Mouse (Mus musculus) c-Kit-positive CD71-negative TER-119-negative erythroid progenitor cells, embryonic 14.5 days (primary cell): ENCODE results near the gene Pdcd11.

Experiments
- DNase-seq: peaks from one replicate; pipeline ENCODE4 v3.0.0-alpha.2; 2013; ENCODE audit warnings: low read depth

The Pdcd11 gene

DNA sequence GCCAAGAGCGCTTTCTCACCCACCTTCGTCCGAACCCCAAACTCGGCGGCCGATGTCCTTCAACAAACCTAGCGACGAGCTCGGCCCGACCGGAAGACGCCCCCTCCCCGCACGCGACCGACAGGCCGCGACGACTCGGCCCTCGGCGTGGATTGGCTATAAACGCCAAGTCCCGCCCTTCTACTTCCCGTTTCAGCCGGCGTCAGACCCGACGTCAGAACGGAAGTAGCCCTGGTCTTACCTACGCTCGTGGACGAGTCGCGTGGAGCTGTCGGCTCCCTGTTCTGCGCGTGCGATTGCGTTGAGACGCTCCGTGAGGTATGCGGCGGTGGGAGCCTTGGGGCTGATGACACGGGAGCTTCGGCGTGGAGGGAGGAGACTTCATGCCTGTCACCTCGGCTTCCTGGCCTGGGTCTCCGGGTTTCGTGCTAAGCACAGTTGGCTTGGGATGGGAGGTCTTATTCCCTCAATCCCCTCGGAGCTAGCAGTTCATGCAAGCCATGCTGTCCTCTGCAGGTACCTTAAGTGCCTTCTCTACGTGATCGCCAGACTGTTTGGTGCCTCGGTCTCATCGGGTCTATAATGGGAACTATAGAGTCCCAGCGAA, at the start of gene Pdcd11, which contains the start of gene Usmg5:
TSS of gene Pdcd11 (plus strand) at position 219 of the 607 bp plus-strand sequence.
TSS of gene Usmg5 (minus strand) at position 98 of the 607 bp plus-strand sequence.
- peak; percentile 90 for DNase-seq

DNA sequence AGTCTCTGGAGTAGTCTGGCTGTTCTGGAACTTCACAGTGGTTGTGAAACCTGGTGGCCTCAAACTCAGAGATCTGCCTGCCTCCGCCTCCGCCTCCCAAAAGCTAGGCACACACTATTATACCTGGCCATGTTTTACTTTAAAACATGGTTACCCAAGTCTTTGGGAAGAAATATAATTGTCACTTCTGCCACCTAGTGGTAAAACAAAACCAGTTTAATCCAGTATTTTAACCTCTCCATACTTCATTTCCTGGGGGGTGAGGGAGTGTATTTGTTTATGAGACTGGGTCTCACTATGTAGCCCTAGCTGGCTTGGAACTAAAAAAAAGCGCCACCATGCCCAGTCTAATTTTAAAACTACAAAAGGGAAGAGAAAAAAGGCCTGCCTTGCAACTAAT, 47.0 kb upstream of the Pdcd11 start:
- no peak for DNase-seq

DNA sequence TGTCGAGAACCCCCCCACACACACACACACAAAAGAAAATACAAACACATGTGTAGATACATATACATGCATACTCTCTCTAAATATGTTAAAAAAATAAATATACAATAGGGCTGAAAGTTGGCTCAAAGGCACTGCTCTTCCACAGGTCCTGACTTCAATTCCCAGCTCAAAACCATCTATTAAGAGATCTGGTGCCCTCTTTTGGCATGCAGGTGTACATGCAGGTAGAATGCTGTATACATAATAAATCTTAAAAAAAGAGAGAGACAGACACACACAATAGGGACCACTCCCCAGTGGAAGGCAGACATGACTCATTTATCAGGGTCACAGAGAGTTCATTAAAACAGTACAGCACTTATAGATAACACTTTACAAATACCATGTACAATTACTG, 44.2 kb upstream of the Pdcd11 start:
- no peak for DNase-seq

DNA sequence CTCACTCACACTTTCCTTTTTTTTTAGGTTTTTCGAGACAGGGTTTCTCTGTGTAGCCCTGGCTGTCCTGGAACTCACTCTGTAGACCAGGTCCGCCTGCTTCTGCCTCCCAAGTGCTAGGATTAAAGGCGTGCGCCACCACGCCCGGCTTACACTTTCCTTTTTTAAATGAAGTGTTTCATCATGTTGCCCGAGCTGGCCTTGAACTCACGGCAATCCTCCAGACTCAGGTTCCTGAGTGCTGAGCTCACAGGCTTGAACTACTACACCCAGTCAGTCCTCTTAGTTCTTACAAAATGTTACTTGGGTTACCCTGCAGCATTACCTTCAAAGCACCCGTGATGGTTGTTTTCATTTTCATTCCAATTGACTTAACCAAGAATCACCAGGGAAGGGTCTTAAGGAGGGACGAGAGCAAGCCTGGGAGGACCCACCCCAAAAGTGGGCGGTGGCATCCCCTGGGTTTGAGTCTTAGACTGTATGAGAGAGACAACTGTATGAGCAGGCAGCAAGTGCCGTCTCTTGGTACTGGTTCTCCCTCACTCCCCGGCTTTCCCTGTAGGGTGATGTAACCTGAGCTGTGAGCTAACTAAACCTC, 43.2 kb upstream of the Pdcd11 start:
- DNase-seq, result no peak

DNA sequence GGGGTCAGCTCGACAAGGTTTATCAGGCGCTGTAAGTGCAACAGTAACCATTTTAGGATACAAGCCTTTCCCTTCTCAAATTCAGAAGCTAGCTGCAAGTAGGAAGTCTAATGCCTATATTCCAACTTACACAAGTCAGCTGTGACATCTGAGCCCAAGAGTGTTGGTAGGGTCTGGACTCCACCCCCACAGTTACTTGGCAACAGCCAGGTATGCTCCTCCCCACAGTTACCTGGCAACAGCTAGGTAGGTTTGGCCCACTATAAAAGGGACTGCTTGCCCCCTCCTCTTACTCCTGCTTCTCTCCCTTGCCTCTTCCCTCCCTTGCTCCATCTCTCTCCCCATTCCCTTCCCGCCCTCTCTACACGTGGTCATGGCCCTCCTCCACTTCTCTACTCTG, 41.5 kb upstream of the Pdcd11 start:
- DNase-seq, result no peak

DNA sequence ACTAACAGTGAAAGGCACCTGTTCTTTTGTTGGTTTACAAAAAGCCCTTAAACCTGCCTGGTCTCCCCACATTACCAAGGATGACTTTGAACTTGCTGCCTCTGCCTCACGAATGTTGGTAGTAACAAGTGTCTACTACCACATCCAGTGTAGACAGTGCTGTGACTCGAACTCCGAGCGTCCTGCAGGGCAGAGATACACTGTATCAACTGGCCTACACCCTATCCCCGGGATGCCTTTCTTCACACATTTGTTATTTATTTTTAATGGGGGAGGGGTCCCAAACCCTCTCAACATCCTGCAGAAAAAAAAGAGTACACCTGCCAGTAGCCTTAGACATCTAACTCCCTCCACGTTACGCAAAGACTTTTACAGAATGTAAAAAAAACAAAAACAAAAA, 40.7 kb upstream of the Pdcd11 start:
- DNase-seq, result no peak

DNA sequence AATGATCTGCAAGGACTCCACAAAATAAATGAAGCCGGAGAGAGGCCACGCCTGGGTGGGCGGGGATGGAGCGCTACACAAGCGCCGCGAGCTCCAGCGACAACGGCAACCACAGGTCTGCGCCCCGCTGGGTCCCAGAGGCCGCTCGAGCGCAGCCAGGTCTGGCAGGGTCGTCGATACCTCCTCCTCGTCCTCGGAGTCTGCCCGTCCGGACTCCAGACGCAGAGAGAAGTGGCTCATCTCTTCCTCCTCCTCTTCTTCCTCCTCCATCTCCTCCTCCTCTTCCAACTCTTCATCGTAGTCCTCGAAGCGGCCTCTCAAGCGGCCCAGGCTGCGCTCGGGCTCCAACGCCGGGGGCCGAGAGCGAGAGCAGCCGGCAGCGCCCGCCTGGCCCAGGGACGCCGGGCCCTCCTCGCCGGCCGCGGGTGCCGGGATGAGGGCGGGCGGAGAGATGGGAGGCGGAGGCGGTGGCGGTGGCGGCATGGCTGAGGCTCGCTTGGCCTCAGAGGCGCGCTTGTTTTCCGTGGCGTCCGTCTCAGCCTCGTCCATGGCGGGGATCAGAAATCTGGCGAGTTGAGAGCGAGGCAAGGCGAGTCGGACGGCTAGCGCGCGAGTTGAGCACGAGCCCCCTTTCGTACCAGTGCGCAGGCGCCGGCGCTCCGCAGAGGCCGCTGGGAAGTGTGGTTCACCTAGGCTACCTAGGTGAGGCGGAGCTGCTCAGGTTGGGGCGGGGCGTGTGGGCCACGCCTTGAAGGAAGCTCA, 40.1 kb upstream of the Pdcd11 start, which contains the start of gene Pcgf6:
TSS of gene Pcgf6 (minus strand) at position 636 of the 762 bp plus-strand sequence.
- DNase-seq, result peak; percentile 58

DNA sequence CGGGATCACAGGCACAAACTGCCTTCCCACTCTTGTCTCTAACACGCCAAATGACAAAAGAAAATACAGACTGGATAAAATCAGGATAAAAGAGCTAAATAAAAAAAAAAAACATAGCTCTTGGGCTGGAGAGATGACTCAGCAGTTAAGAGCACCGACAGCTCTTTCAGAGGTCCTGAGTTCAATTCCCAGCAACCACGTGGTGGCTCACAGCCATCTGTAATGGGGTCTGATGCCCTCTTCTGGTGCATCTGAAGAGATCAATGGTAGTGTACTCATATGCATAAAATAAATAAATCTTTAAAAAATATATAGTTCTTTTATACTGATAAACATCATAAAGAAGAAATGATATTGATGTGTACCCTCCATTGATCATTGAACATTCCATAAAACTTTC, 37.6 kb upstream of the Pdcd11 start:
- no peak for DNase-seq

DNA sequence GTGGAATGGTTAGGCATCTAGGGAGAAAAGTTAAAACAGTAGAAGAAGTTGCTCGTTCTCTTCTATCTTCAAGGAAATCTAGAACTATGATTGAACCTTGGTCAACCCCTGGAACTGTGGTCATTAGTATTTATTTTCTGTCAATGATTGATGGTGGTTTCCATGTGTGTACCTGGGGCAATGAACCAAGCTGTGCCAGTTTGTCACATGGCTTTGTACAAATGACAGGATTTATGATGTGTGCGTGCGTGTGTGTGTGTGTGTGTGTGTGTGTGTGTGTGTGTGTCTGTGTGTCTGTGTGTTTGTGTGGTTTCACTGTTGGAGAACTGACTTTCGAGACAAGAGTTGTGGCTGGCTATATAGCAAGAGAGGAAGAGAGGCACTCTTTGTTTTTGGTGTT, 37.1 kb upstream of the Pdcd11 start:
- no peak for DNase-seq

DNA sequence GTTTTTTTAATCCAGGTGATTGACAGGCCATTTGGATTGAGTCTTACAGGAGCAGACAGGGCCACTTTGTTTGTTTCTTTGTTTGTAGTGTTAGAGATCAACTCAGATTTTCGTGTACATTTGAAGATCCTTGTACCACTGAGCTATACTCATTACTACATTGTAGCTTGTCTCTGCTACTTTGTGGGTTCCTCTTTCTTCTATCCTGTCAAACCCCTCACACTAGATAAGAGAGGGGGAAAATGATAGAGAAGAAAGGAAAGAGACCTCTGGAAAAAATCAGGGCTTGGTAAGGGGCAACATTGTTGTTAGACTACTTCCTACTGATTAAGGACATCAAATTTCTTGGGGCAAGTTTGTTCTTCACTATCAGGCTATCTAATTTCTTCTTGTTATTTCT, 32.9 kb upstream of the Pdcd11 start:
- DNase-seq, result no peak

DNA sequence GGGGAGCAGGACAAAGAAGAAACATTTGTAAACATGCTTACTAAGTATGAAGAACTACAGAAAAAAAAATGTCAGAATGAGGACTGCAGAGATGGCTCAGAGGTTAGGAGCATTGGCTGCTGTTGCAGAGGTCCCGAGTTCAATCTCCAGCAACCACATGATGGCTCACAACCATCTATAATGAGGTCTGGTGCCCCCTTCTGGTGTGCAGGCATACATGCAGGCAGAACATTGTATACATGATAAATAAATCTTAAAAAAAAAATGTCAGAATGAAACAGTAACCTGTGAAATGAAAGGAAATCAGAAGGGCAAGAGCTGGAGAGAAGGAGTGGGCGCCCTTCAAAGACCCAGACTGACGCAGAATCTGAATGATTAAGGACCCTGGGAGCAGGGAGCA, 24.7 kb upstream of the Pdcd11 start:
- no peak for DNase-seq

DNA sequence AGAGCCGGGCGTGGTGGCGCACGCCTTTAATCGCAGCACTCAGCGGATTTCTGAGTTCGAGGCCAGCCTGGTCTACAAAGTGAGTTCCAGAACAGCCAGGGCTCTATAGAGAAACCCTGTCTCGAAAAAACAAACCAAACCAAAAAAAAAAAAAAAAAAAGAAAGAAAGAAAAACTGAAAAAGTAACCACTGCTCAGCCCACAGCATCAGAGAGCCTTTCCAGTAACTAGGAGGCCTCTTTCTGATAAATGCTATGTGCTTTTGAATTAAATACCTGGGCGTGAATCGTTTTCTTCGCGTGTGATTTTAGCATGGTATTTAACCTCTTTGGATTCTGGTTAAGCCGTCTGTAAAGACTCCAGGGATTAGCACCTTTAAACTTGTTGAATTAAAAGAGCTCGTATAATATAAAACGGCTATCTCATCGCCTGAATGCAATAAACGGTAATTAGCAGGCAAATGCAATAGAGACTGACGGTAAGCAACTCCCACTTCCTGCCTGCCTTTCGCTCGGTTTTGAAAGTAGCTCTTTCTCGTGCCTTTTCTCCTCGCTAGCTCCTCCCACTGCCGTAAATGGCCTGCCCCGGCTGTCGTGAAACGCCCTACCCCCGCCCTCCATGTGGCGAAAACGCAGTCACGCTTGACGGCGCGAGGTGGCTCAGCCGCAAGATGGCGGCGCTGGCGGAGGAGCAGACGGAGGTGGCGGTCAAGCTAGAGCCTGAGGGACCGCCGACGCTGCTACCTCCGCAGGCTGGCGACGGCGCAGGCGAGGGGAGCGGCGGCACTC, 23.3 kb upstream of the Pdcd11 start, which contains the start of gene Taf5:
TSS of gene Taf5 (plus strand) at position 651 of the 787 bp plus-strand sequence.
- DNase-seq, result peak; percentile 97

DNA sequence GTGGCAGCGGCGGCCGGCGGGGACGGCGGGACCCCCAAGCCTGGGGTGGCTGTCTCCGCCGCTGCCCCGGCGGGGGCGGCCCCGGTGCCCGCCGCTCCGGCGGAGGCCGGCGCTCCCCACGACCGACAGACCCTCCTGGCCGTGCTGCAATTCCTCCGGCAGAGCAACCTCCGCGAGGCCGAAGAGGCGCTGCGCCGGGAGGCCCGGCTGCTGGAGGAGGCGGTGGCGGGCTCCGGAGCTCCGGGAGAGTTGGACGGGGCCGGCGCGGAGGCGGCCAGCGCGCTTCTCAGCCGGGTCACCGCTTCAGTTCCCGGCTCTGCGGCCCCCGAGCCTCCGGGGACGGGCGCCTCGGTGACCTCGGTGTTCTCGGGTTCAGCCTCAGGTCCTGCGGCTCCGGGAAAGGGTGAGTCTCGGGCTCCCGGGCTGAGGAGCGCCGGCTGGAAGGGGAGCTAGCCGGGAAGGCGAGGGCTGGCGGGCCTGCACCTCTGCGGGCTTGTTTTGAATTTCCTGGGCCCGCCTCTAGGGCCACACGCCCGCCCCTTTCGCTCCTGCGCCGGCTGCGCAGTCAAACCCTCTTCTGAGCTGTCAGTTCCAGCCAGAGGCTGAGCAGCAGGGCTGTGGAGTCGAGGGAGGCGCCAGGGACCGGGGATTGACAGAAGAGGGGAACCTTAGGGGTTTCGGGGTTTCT, 22.5 kb upstream of the Pdcd11 start:
- DNase-seq, result peak; percentile 76

DNA sequence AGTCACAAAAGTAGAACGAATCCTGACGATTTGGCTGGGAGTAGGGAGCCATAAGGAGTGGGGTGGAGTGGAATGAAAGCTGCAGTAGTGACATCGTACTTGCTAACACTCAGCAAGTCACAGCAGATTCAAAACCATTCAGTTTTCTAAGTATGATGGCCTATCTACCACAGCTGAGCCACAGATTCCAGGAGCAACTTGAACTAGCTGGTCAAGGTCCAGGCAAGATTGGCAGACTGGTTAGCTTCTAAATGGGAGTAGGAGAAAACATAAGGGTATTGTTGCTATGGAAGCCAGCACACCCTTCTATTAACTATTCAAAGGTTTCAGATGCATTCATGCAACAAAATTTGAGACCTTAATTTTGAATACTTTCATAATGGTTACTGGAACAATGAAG, 2.3 kb upstream of the Pdcd11 start:
- no peak for DNase-seq

DNA sequence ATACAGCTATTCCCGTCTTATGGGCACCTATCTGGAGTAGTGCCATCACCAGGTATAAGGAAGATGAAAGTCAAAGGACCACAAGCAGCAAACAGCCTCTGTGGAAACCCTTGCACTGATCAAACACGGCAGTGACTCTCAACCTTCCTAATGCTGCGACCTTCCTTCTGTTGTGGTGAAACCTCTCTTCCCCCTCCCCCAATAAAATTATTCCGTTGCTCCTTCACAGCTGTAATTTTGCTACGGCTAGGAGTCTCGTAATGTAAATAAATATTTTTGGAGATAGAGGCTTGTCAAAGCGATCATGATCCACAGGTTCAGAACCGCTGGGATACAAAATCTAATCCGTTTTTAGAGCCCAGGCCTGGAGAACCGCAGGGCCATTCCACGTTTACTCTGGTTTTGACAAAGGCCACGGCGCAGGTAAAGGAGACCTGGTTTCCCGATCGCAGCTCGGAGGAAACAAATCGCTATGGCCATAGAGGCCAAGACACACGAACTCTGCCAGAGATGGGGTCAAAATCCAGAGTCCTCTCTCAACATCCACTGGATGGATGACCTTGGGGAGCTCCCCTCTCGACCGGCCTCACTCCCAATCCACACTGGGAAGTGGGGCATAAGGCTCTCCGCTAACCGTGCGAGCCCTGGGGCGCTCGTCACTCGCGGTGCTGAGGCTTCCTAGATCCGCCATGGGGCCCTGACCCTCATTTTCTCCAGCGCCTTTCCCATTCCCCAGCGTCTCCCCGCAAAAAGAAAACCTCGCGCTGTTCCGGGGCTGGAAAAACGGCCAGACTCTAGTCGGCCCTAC, 646 bp upstream of the Pdcd11 start:
- peak; percentile 13 for DNase-seq

DNA sequence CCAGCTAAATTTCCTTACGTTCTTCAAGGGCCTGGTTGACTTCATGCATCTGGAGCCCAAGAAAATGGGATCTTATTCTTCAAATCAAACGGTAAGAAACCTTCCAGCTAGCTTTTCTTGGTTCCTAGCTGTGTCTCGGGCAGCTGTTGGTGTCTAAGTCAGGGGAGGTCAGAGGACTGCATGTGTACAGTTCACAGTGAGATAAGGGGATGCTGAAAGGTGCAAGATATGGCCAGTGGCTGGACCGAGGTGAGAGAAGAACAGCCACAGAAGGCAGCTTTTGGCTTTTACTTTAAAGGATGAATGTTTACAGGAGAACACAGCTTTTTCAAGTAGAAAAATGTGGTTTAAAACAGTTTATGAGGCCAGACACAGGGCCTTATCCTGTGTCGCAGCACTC, 10.5 kb downstream of the Pdcd11 start:
- no peak for DNase-seq

DNA sequence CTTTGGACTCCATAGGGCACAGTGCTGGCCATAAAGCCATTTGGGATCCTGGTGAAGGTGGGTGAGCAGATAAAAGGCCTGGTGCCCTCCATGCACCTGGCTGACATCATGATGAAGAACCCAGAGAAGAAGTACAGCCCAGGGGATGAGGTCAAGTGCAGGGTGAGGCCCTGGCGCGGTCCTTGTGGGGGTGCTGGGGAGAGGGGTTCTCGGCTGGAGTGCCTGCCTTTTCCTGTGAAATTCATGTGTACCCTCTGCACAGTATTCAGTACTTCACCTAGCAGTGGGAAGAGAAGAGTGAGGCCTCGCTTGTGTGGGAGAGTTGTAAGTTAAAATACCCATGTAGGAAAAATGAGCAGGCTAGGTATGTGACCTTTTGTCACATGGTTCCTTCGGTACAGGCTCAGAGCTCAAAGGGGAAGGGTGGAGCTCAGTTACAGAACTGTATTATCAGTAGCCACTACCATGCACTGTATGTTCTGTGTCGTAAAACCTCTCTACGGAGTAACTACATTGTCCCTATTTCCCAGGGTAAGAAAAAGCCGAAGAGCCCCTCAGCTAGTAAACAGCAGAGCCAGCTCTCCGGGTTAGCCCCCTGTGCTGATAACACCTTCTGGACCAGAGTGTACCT, 14.2 kb downstream of the Pdcd11 start:
- no peak for DNase-seq

DNA sequence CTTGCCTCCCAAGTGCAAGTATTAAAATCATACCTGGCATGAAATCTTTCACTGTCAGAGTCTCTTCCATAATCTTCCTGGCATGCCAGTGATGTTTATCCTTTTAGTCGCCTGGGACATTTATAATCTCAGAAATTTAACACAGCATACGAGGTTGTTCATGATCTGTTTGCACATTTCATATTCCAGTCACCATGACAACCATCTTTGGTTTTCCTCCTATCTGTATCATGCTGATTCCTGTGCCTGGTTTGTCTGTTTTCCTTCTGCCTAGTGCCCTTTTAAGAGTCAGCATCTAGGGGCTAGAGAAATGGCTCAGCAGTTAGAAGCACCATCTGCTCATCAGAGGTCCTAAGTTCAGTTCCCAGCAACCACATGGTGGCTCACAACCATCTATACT, 28.1 kb downstream of the Pdcd11 start:
- no peak for DNase-seq

DNA sequence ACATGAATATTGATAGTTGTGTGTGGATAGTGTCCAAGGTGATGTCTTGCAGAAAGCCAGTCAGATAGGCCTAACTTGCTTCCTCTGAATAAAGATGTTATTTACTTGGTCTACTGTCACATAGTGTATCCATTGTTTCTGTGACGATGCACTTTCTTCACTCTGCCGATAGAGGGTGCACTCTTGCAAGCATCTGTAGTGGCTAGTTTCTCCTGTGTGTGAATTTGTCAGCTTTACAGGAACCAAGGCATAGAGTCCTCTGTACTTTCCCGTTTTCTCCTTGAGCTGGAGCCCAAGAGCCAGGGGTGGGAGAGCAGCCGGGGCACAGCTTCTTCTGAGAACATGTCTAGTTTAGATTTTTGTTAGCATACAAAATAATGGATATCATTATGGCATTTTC, 30.5 kb downstream of the Pdcd11 start:
- DNase-seq, result no peak

DNA sequence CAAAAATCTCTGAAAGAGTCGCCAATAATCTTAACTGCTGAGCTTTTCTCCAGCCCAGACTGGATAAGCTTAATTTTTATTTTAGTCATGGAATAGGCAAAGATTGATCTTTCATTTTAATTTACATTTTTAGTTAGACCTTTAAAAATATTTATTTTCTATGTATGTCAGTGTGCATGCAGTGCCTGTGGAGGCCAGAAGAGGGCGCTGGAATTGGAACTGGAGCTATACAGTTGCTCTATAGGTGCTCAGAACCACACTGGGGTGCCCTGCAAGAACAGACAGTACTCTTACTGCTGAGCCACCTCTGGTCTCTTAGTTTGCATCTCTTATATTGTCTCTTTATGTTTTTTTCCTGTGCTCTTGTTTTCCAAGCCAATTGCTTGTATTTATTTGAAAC, 32.2 kb downstream of the Pdcd11 start:
- DNase-seq, result peak; percentile 37
